Mouse (Mus musculus): ENCODE measurements around the gene Ankrd55.

Ankrd55 gene

GRCm38 (mm10) chr13:112343628-112344009, 55.4 kb downstream of the Ankrd55 start:
- DNase-seq (ENCODE audit: low read depth, low spot score), result no peak

GRCm38 (mm10) chr13:112344270-112344864, 56.1 kb downstream of the Ankrd55 start:
- no peak for DNase-seq (ENCODE audit: low read depth, low spot score)

GRCm38 (mm10) chr13:112345542-112345941, 57.3 kb downstream of the Ankrd55 start:
- DNase-seq (ENCODE audit: low read depth, low spot score), result no peak

- no peak for DNase-seq (ENCODE audit: low read depth, low spot score)
These were observed 57.8 kb downstream of the Ankrd55 start for GRCm38 (mm10) chr13:112346031-112346430.

GRCm38 (mm10) chr13:112346659-112347142, 58.5 kb downstream of the Ankrd55 start:
- no peak for DNase-seq (ENCODE audit: low read depth, low spot score)

- no peak for DNase-seq (ENCODE audit: low read depth, low spot score)
These were observed 60.0 kb downstream of the Ankrd55 start for GRCm38 (mm10) chr13:112348250-112348649.

GRCm38 (mm10) chr13:112348896-112349484, 60.7 kb downstream of the Ankrd55 start:
- DNase-seq (ENCODE audit: low read depth, low spot score), result no peak

- no peak for DNase-seq (ENCODE audit: low read depth, low spot score)
These were observed 61.2 kb downstream of the Ankrd55 start for GRCm38 (mm10) chr13:112349500-112349899.

- no peak for DNase-seq (ENCODE audit: low read depth, low spot score)
These were observed 63.7 kb downstream of the Ankrd55 start for GRCm38 (mm10) chr13:112351943-112352342.

- DNase-seq (ENCODE audit: low read depth, low spot score), result no peak
These were observed 66.0 kb downstream of the Ankrd55 start for GRCm38 (mm10) chr13:112354109-112354867.

- no peak for DNase-seq (ENCODE audit: low read depth, low spot score)
These were observed 66.7 kb downstream of the Ankrd55 start for GRCm38 (mm10) chr13:112354958-112355357.

- DNase-seq (ENCODE audit: low read depth, low spot score), result no peak
These were observed 67.7 kb downstream of the Ankrd55 start for GRCm38 (mm10) chr13:112355794-112356486.

- DNase-seq (ENCODE audit: low read depth, low spot score), result no peak
These were observed 73.3 kb downstream of the Ankrd55 start for GRCm38 (mm10) chr13:112361575-112361974.

- no peak for DNase-seq (ENCODE audit: low read depth, low spot score)
These were observed 75.0 kb downstream of the Ankrd55 start for GRCm38 (mm10) chr13:112363218-112363617.

- DNase-seq (ENCODE audit: low read depth, low spot score), result no peak
These were observed 75.5 kb downstream of the Ankrd55 start for GRCm38 (mm10) chr13:112363746-112364145.

GRCm38 (mm10) chr13:112364698-112365097, 76.4 kb downstream of the Ankrd55 start:
- DNase-seq (ENCODE audit: low read depth, low spot score), result no peak

- DNase-seq (ENCODE audit: low read depth, low spot score), result no peak
These were observed 77.1 kb downstream of the Ankrd55 start for GRCm38 (mm10) chr13:112365303-112365702.

- no peak for DNase-seq (ENCODE audit: low read depth, low spot score)
These were observed 77.5 kb downstream of the Ankrd55 start for GRCm38 (mm10) chr13:112365762-112366161.

- DNase-seq (ENCODE audit: low read depth, low spot score), result no peak
These were observed 78.2 kb downstream of the Ankrd55 start for GRCm38 (mm10) chr13:112366321-112367029.

- no peak for DNase-seq (ENCODE audit: low read depth, low spot score)
These were observed 83.5 kb downstream of the Ankrd55 start for GRCm38 (mm10) chr13:112371729-112372128.

- no peak for DNase-seq (ENCODE audit: low read depth, low spot score)
These were observed 87.5 kb downstream of the Ankrd55 start for GRCm38 (mm10) chr13:112375766-112376165.

Data from brain, embryonic 18.5 days (tissue).